Mouse (Mus musculus) embryonic facial prominence, embryonic 14.5 days (tissue): ENCODE results near the gene Fam198a. TPM values are rescaled to one million over a fixed set of nuclear protein-coding genes. Genes with fewer than 3 reads are reported as not detected.

Experiments used
- ATAC-seq: fragments of 200-750 bp; cut with Nextera tagmentation; 2 replicates; pipeline ENCODE4 v1.8.0; 2017; ENCODE audit warnings: low read depth, moderate number of reproducible peaks, moderate TSS enrichment
- DNase-seq: peaks from one replicate; pipeline ENCODE4 v3.0.0-alpha.2; 2015; ENCODE audit warnings: low spot score
- H3K27ac ChIP-seq: fragments of 300-500 bp; sonication (generic); replicated peaks from 2 replicates; pipeline ENCODE4 v1.5.1; 2014; ENCODE audit warnings: low read depth, mild to moderate bottlenecking, low read length, moderate library complexity
- H3K27me3 ChIP-seq: fragments of 300-500 bp; sonication (generic); replicated peaks from 2 replicates; pipeline ENCODE4 v1.6.1; 2014; ENCODE audit warnings: low read length; ENCODE audit not compliant: control insufficient read depth, insufficient read depth
- H3K36me3 ChIP-seq: fragments of 300-500 bp; sonication (generic); 2 replicates; pipeline ENCODE4 v1.6.1; 2014; ENCODE audit warnings: low read length, mixed read lengths; ENCODE audit not compliant: control insufficient read depth, insufficient read depth
- H3K4me1 ChIP-seq: fragments of 300-500 bp; sonication (generic); 2 replicates; pipeline ENCODE4 v1.6.1; 2014; ENCODE audit warnings: antibody characterized with exemption, low read length; ENCODE audit not compliant: control insufficient read depth, insufficient read depth
- H3K4me2 ChIP-seq: fragments of 300-500 bp; sonication (generic); 2 replicates; pipeline ENCODE4 v1.6.1; 2014; ENCODE audit warnings: low read depth, mild to moderate bottlenecking, low read length, moderate library complexity, mixed read lengths
- H3K4me3 ChIP-seq: fragments of 300-500 bp; sonication (generic); 2 replicates; pipeline ENCODE4 v1.5.1; 2014; ENCODE audit warnings: low read depth, mild to moderate bottlenecking, low read length
- H3K9ac ChIP-seq: fragments of 300-500 bp; sonication (generic); 2 replicates; pipeline ENCODE4 v1.6.1; 2014; ENCODE audit warnings: low read depth, mild to moderate bottlenecking, low read length, moderate library complexity, mixed read lengths
- H3K9me3 ChIP-seq: fragments of 300-500 bp; sonication (generic); 2 replicates; pipeline ENCODE4 v1.6.1; 2016; ENCODE audit warnings: low read length; ENCODE audit not compliant: control insufficient read depth
- WGBS: fragments of 180-500 bp; shearing (Covaris S2); extraction: QIAGEN DNeasy Blood & Tissue Kit; methylation state at CpG from one replicate; pipeline ENCODE4 v1.1.7; 2014; 5-methylcytosine and 5-hydroxymethylcytosine counted together
- polyA plus RNA-seq: library from polyadenylated mRNA; unstranded; fragments of >200 nt; fragmentation: Nextera tagmentation; extraction: Ambion mirVana; gene quantifications from 2 replicates; pipeline ENCODE4 v1.2.1, GENCODE M21; 2014

Fam198a gene
- polyA plus RNA-seq, 1 experiment from 2014 or later: 4.9 TPM

DNA sequence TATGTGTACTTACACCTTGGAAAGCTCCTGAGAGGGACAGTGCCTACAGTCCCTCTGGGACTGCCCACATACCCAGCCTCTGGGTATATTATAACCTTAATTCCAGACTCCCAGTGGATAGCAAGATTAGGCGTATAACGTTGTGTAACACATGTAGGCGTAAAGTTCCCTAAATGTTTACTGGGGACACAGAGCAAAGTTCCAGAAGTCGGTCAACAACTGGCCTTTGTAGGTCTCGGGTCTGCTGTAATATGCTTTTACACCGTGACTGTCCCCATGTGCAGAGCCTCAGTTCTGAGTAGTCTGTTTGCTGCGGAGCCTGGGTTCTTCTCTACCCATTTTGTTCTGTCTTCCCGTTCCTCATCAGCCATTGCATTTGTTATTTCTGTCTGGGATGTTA, 27.3 kb upstream of the Fam198a start:
- Histone ChIP-seq H3K27me3 (no peaks in the 10 kb centered on the region), H3K9me3 (no peaks in the 10 kb centered on the region), H3K27ac (no peak overlapping the region), H3K4me3 (no peak overlapping the region), H3K36me3 (no peaks in the 10 kb centered on the region), H3K9ac (no peak overlapping the region), H3K4me2 (no peak overlapping the region), H3K4me1 (no peaks in the 10 kb centered on the region)
- no peak for DNase-seq
- ATAC-seq: no peak
- WGBS: 83% methylated on average over 8 of the region's 8 CpGs

DNA sequence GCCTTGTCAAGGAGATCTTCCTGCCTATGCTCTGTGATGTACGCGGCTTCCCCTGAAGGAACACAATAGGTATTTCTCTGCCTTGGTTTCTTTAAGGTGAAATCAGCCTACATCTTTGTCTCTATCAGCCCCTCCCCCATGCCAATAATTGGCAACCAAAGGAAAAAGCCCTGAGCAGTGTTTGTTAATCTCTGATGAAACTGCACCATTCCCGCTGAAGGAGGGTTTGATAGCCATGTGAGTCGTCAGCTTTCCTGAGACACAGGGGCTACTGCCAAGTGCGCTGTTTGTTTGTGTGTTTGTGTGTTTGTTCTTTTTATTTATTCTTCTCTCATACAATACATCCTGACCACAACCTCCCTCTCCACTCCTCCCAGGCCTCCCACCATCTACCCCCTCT, 26.9 kb upstream of the Fam198a start:
- H3K9me3 ChIP-seq: no peaks in the 10 kb centered on the region
- no peak overlapping the region for H3K27ac ChIP-seq
- no peak for ATAC-seq
- H3K4me3 ChIP-seq: no peak overlapping the region
- no peak overlapping the region for H3K4me2 ChIP-seq
- H3K36me3 ChIP-seq: no peaks in the 10 kb centered on the region
- 79% methylated on average over 5 of the region's 5 CpGs for WGBS
- H3K27me3 ChIP-seq: no peaks in the 10 kb centered on the region
- no peak overlapping the region for H3K9ac ChIP-seq
- no peak for DNase-seq
- H3K4me1 ChIP-seq: no peaks in the 10 kb centered on the region

DNA sequence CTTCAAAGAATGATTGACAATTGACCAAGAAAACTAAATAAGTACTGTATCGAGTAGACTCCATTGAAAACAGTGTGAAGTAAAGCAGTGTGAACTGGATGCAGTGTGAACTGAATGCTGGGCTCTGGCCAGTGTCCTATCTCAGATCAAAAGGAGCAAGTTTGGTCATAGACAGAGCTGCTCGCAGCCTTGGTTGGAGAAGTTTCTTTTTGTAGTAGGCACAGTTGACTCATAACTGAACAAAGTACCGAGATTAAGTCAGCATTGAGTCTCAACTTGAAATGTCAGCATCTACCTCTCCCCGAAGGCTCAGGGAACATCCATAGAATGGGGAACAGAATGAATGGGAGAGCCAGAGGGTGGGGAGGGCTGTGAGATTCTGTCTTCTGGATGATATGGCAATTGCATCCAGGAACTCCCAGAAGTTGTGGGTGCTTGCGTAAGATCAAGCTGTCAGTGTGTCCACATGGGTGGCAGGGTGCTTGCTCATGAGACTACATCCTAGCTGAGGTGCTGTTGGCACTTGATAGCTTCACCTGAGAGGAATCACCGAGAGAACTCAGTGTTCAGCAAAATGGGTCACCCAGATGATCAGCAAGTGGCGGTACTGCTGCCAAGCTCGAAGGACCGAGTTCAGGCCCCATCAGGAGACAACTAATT, 25.8 kb upstream of the Fam198a start:
- Histone ChIP-seq H3K4me1 (no peaks in the 10 kb centered on the region), H3K9ac (no peak overlapping the region), H3K4me3 (no peak overlapping the region), H3K9me3 (no peaks in the 10 kb centered on the region), H3K4me2 (no peak overlapping the region), H3K27me3 (no peaks in the 10 kb centered on the region), H3K36me3 (no peaks in the 10 kb centered on the region), H3K27ac (no peak overlapping the region)
- 89% methylated on average over 9 of the region's 9 CpGs for WGBS
- ATAC-seq: no peak
- DNase-seq: no peak

DNA sequence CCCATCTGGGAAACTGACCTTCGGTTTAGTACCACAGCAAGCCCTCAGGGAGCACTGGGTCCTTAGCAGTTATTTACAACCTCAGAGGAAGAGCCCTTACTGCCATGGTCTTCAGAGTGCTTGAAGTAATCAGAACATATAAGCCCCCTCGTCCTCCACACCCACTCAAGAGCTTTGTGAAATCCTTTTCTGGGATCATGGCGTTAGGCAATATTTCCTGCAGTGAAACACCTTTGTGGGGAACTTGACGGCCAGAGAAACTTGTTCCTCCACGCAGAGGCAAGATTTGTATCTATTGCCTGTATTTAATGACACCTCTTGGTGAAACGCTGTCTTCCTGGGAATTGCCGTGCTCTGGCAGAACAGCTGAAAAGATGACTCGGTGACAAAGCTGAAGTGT, 24.8 kb upstream of the Fam198a start:
- H3K4me2 ChIP-seq: no peak overlapping the region
- 62% methylated on average over 8 of the region's 8 CpGs for WGBS
- DNase-seq (no peak), ATAC-seq (no peak)
- no peak overlapping the region for H3K9ac ChIP-seq
- H3K4me3 ChIP-seq: no peak overlapping the region
- no peaks in the 10 kb centered on the region for H3K27me3 ChIP-seq
- H3K27ac ChIP-seq: no peak overlapping the region
- no peaks in the 10 kb centered on the region for H3K4me1 ChIP-seq
- no peaks in the 10 kb centered on the region for H3K9me3 ChIP-seq
- no peaks in the 10 kb centered on the region for H3K36me3 ChIP-seq

DNA sequence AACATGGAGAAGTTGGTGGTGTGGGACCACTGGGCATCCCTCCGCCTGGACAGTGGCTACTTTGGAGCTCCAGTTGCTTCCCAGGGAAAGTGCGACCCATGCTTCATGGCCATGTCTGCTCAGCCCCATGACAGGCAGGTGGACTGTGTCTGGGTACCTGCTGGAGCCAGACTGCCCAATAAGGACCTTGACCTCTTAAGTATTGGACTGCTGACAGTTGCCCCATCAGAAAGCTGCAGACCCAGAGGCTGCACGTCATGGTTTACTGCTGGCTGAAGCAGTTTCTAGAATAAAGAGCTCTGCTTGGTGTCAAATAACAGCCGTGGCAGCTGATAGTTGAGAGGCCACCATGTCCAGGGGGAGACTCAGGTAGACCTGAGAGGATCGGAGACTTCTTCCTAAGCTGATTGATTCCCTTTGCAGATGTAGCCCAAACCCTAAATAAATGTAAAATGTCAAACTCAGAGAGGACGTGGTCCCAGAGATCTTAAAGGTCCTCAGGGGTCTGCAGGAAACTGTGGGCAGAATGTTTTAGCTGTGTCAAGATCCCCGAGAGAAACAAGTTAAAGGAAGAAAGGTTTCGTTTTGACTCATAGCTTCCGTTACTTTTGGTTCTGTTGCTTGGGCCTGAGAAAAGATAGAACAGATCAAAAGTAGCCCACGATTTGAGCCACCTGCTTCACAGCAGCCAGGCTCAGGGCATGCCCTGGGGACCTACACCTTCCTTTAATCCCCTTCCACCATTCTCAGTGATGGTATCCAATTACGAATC, 24.0 kb upstream of the Fam198a start:
- DNase-seq: no peak
- 41% methylated on average over 11 of the region's 11 CpGs for WGBS
- ATAC-seq: peak; percentile 85; the same call in 1 of the 2 replicates
- no peak overlapping the region for H3K4me2 ChIP-seq
- H3K27ac ChIP-seq: no peak overlapping the region
- no peaks in the 10 kb centered on the region for H3K4me1 ChIP-seq
- no peak overlapping the region for H3K9ac ChIP-seq
- H3K27me3 ChIP-seq: no peaks in the 10 kb centered on the region
- H3K9me3 ChIP-seq: no peaks in the 10 kb centered on the region
- no peaks in the 10 kb centered on the region for H3K36me3 ChIP-seq
- H3K4me3 ChIP-seq: no peak overlapping the region

DNA sequence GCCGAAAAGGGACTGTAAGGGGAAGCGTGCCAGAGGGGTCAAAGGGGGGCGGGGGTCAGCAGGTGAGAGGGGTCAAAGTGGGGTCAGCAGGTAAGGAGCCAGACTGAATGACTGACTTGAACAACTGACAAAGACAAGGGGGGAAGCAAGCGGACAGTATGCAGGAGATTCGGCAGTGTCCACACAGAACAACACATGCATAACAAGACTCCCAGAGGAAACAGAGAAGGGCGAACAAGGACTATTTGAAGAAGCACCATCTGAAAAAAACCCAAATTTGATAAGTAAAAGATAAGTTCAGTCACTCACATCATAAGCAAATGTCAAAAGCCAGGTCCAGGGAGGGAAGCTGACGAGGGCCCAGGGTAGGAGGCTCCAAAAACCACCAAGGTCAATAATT, 23.1 kb upstream of the Fam198a start:
- no peak overlapping the region for H3K4me2 ChIP-seq
- H3K36me3 ChIP-seq: no peaks in the 10 kb centered on the region
- no peak overlapping the region for H3K9ac ChIP-seq
- H3K27ac ChIP-seq: no peak overlapping the region
- DNase-seq (no peak), ATAC-seq (no peak)
- H3K4me1 ChIP-seq: no peaks in the 10 kb centered on the region
- 76% methylated on average over 7 of the region's 7 CpGs for WGBS
- H3K9me3 ChIP-seq: no peaks in the 10 kb centered on the region
- H3K27me3 ChIP-seq: no peaks in the 10 kb centered on the region
- H3K4me3 ChIP-seq: no peak overlapping the region

DNA sequence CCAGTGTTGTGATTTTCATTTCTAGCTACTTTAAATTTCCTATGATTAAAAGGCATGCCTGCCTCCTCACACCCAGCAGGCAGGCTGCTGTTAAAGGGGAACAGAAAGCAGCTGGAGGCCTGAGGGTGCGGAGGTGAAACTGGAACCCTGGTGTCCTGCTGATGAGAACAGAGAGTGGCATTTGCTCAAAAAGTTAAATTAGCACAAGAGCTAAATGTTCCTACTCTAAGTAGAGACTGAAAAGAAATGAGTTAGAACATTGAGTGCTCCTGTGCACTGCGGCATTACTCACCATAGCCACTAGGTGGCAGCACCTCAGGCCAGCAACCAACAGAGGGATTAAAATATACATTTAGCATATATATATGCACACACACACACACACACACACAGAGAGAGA, 22.3 kb upstream of the Fam198a start:
- Histone ChIP-seq H3K9me3 (no peaks in the 10 kb centered on the region), H3K27ac (no peak overlapping the region), H3K4me2 (no peak overlapping the region), H3K4me1 (no peaks in the 10 kb centered on the region), H3K9ac (no peak overlapping the region), H3K4me3 (no peak overlapping the region), H3K27me3 (no peaks in the 10 kb centered on the region), H3K36me3 (no peaks in the 10 kb centered on the region)
- ATAC-seq (no peak), DNase-seq (no peak)
- WGBS: 13% methylated on average over 2 of the region's 2 CpGs

DNA sequence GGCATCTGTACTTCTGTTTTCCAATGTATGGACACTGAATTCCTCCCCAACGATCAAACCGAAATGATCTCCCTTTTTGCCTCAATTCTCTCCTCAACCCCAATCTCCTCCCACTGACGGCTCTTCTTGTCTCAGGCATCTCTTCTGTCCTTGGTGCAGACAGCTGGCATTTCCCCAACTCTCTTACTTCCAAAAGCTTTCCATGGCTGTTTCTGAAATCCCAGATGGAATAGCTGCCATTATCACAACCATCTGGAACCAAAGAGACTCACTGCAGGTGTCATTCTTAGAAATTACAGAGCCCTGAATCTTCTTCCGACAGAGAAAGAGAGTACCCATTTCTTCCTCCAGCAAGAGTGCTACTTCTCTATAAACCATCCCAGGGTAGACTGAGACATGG, 15.9 kb upstream of the Fam198a start:
- Histone ChIP-seq H3K4me1 (no peaks in the 10 kb centered on the region), H3K27me3 (no peaks in the 10 kb centered on the region), H3K27ac (no peak overlapping the region), H3K4me2 (no peak overlapping the region), H3K9ac (no peak overlapping the region), H3K9me3 (no peaks in the 10 kb centered on the region), H3K4me3 (no peak overlapping the region), H3K36me3 (no peaks in the 10 kb centered on the region)
- DNase-seq (no peak), ATAC-seq (no peak)
- 80% methylated on average over 4 of the region's 4 CpGs for WGBS

DNA sequence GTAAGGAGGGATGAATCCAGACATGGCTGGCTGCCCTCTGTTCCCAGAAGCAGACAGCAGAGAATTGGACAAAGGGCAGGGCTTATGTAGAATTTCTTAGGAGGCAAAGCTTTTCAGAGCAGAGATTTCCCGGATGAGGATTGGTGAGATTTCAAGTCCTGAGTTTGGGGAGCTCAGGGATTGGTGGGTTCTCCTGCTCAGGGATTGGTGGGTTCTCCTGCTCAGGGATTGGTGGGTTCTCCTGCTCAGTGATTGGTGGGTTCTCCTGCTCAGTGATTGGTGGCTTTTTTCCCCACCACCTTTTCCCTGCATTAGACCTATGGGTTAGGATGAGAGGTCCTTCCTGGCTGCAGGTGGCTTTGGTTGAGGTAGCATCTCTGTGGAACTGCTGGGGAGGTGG, 13.8 kb upstream of the Fam198a start:
- no peak overlapping the region for H3K4me3 ChIP-seq
- no peaks in the 10 kb centered on the region for H3K27me3 ChIP-seq
- no peak for DNase-seq

More for the DNA sequence above, 13.8 kb upstream of the Fam198a start:
- 72% methylated on average over 1 of the region's 1 CpGs for WGBS
- no peaks in the 10 kb centered on the region for H3K4me1 ChIP-seq
- H3K27ac ChIP-seq: no peak overlapping the region
- H3K4me2 ChIP-seq: peak overlapping the region; percentile 50
- H3K9ac ChIP-seq: no peak overlapping the region
- H3K36me3 ChIP-seq: no peaks in the 10 kb centered on the region
- peak; percentile 26; the same call in 1 of the 2 replicates for ATAC-seq
- H3K9me3 ChIP-seq: no peaks in the 10 kb centered on the region
